Mouse (Mus musculus) neural tube, embryonic 11.5 days (tissue): ENCODE measurements at regions not wholly inside any gene's neighbourhood (a gene's known extent, or its start where the extent isn't known, plus 50 kb on each side); places are given as distances from the start of the nearest gene placed in this dataset.
A peak's percentile ranks its signal among the peaks of the same experiment; 100 is the strongest.

ENCODE experiments used
- ATAC-seq: fragments of 200-750 bp; cut with Nextera tagmentation; 2 replicates; pipeline ENCODE4 v1.8.0; 2017; ENCODE audit warnings: moderate number of reproducible peaks, mild to moderate bottlenecking, moderate TSS enrichment, moderate library complexity; ENCODE audit not compliant: insufficient read depth, low FRiP score, low TSS enrichment
- DNase-seq: peaks from one replicate; pipeline ENCODE4 v3.0.0-alpha.2; 2015; ENCODE audit warnings: low spot score
- H3K27ac ChIP-seq: fragments of 300-500 bp; sonication (generic); 2 replicates; pipeline ENCODE4 v1.5.1; 2014; ENCODE audit warnings: low read depth, mild to moderate bottlenecking, low read length
- H3K27me3 ChIP-seq: fragments of 300-500 bp; sonication (generic); 2 replicates; pipeline ENCODE4 v1.6.1; 2014; ENCODE audit warnings: mild to moderate bottlenecking, low read length, mixed read lengths; ENCODE audit not compliant: control insufficient read depth, insufficient read depth
- H3K36me3 ChIP-seq: fragments of 300-500 bp; sonication (generic); 2 replicates; pipeline ENCODE4 v1.6.1; 2014; ENCODE audit warnings: mild to moderate bottlenecking, low read length, moderate library complexity, mixed read lengths; ENCODE audit not compliant: control insufficient read depth, insufficient read depth
- H3K4me1 ChIP-seq: fragments of 300-500 bp; sonication (generic); 2 replicates; pipeline ENCODE4 v1.6.1; 2014; ENCODE audit warnings: low read length, mixed read lengths; ENCODE audit not compliant: control insufficient read depth, insufficient read depth
- H3K4me2 ChIP-seq: fragments of 300-500 bp; sonication (generic); 2 replicates; pipeline ENCODE4 v1.6.1; 2014; ENCODE audit warnings: low read depth, mild to moderate bottlenecking, moderate library complexity
- H3K4me3 ChIP-seq: fragments of 300-500 bp; sonication (generic); 2 replicates; pipeline ENCODE4 v1.5.1; 2014; ENCODE audit warnings: low read depth, low read length
- H3K9ac ChIP-seq: fragments of 300-500 bp; sonication (generic); 2 replicates; pipeline ENCODE4 v1.6.1; 2014; ENCODE audit warnings: mild to moderate bottlenecking, low read length
- H3K9me3 ChIP-seq: fragments of 300-500 bp; sonication (generic); 2 replicates; pipeline ENCODE4 v1.6.1; 2016; ENCODE audit warnings: low read length; ENCODE audit not compliant: control insufficient read depth
- WGBS: fragments of 180-500 bp; shearing (Covaris S2); extraction: QIAGEN DNeasy Blood & Tissue Kit; methylation state at CpG from one replicate; pipeline ENCODE4 v1.1.7; 2014; 5-methylcytosine and 5-hydroxymethylcytosine counted together

DNA sequence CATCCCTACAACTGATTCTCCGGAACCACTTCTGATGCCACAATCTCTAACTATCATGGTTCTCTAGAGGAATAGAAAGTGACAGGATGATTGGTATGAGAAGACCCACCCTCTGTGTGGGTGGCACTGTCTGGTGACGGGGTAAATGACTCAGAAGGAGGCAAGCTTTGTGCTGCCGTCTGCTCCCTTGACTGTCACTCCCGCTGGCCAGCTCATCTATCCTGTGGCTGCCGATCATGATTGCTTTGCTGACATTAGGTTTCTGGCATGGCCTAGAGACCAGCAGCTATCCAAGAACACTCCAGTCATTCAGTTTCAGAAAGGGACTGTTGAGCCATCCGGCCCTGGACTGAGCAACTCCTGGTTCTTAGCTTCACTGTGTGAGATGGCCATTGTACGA, 331.4 kb downstream of the Pmp22 start:
- H3K36me3 ChIP-seq, result no peaks in the 10 kb centered on the region
- H3K4me3 ChIP-seq, result no peak overlapping the region
- WGBS, result 61% methylated on average over 7 of the region's 7 CpGs
- H3K4me1 ChIP-seq, result peaks cover 4% of the 10 kb centered on the region; the same call in 1 of the 2 replicates
- peak; percentile 20 for DNase-seq
- no peak overlapping the region for H3K9ac ChIP-seq
- H3K27me3 ChIP-seq, result no peaks in the 10 kb centered on the region
- no peak for ATAC-seq
- no peaks in the 10 kb centered on the region for H3K9me3 ChIP-seq
- no peak overlapping the region for H3K27ac ChIP-seq
- H3K4me2 ChIP-seq, result no peak overlapping the region

DNA sequence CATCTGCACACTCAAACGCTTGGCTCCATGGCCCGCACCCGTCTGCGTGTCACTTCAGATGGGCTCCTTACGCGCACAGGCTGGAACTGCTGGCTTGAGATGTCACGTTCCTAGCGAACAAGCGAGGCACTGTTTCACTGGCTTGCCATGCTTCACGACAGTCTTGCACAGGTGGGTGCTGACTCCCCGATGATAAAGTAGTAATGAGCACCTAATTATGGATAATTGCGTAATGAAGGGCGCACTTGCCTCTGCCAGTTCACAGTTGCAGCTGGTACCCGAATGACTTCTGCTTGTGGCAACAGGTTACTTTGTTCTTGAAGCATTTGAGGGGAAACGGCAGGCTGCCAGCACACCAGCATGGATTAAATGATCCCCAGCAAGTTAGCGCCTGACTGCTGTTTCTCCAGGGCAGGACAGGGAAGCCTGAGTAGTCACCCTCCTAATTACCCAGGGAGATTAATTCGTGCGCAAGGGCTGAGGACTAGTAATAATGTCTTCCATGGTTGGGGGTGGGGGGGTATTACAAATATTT, 335.1 kb downstream of the Pmp22 start:
- ATAC-seq, result no peak
- Histone ChIP-seq H3K4me2 (no peak overlapping the region), H3K27me3 (no peaks in the 10 kb centered on the region), H3K36me3 (no peaks in the 10 kb centered on the region), H3K4me3 (no peak overlapping the region), H3K9me3 (no peaks in the 10 kb centered on the region), H3K4me1 (no peaks in the 10 kb centered on the region; the same call in 1 of the 2 replicates), H3K27ac (no peak overlapping the region), H3K9ac (no peak overlapping the region)
- 49% methylated on average over 18 of the region's 18 CpGs for WGBS
- peak; percentile 22 for DNase-seq

GRCm38 (mm10) chr11:63465941-63466340, 337.2 kb downstream of the Pmp22 start:
- Histone ChIP-seq H3K4me2 (no peak overlapping the region), H3K27me3 (no peaks in the 10 kb centered on the region), H3K9me3 (no peaks in the 10 kb centered on the region), H3K4me1 (no peaks in the 10 kb centered on the region; the same call in 1 of the 2 replicates), H3K36me3 (no peaks in the 10 kb centered on the region), H3K4me3 (no peak overlapping the region), H3K9ac (no peak overlapping the region), H3K27ac (no peak overlapping the region)
- ATAC-seq, result no peak
- DNase-seq, result no peak
- WGBS, result 89% methylated on average over 6 of the region's 6 CpGs

DNA sequence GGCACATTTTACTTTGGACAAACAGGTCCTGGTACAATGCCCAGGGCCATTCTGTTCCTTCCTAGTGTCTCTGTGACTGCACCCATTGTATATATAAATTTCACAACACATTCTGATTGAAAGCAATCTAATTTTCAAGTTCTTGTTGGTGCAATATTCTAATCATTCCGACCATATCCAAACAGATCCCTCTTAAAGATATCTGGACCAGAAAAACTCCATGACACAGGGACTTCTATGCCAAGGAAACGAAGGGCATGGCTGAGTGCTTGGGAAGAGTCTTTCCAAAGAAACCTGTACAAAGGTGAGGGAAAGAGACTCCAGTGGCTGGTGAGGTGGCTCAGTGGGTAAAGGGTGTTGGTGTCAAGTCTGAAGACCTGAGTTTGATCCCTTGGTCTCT, 337.8 kb downstream of the Pmp22 start:
- 87% methylated on average over 2 of the region's 2 CpGs for WGBS

DNA sequence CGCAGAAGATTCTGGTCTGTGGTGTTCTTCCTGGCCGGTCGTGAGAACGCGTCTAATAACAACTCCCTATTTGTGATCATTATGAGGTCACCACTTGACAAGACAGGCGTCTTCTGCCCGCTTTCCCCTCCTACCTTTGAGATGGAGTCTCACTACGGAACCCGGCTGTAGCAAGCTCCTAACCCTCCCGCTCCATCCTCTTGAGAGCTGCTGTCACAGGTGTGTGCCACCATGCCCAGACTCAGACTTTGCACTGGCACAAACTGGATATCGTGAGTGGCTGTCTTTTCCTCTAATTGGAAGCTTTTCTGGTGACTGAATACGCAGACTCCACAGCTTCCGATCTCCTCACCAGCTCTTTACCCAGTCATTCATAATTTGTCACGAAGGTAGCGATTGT, 346.0 kb downstream of the Pmp22 start:
- no peaks in the 10 kb centered on the region for H3K9me3 ChIP-seq
- WGBS, result 96% methylated on average over 15 of the region's 15 CpGs
- H3K9ac ChIP-seq, result no peak overlapping the region
- DNase-seq (no peak), ATAC-seq (no peak)
- H3K36me3 ChIP-seq, result no peaks in the 10 kb centered on the region
- no peaks in the 10 kb centered on the region for H3K4me1 ChIP-seq
- H3K27ac ChIP-seq, result no peak overlapping the region
- no peak overlapping the region for H3K4me2 ChIP-seq
- no peaks in the 10 kb centered on the region for H3K27me3 ChIP-seq
- no peak overlapping the region for H3K4me3 ChIP-seq

More for the DNA sequence above, 337.8 kb downstream of the Pmp22 start:
- DNase-seq (no peak), ATAC-seq (no peak)
- Histone ChIP-seq H3K4me2 (no peak overlapping the region), H3K27ac (no peak overlapping the region), H3K9me3 (no peaks in the 10 kb centered on the region), H3K4me3 (no peak overlapping the region), H3K9ac (no peak overlapping the region), H3K4me1 (no peaks in the 10 kb centered on the region; the same call in 1 of the 2 replicates), H3K36me3 (no peaks in the 10 kb centered on the region), H3K27me3 (no peaks in the 10 kb centered on the region)

DNA sequence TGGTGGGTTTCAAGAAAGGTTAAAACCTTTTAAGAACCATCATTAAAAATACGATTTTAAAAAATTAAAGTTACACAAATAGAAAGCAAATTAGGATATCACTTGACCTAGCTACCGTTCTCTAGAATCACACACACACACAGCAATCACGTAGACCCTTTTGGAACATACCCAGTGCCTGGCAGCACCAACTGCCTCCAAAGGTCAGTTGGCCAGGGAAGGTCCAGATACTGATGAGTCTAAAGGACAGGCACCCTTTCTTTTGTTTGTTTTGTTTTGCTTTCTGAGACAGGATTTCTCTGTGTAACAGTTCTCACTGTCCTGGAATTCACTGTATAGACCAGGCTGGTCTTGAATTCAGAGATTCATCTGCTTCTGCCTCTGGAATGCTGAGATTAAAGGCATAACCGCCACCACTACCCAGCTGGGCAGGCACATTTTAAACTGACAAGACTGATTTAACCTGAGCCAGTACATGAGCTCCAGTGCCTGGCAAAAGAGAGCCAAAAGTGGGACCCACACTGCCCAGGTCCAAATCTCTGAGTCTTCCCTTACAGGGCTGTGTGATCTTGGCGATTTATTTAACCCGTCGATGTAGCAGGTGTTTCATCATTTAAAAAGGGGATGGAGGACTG, 353.0 kb downstream of the Pmp22 start:
- Histone ChIP-seq H3K9me3 (no peaks in the 10 kb centered on the region), H3K9ac (no peak overlapping the region), H3K27me3 (no peaks in the 10 kb centered on the region), H3K4me2 (no peak overlapping the region), H3K4me3 (no peak overlapping the region), H3K4me1 (no peaks in the 10 kb centered on the region), H3K36me3 (no peaks in the 10 kb centered on the region), H3K27ac (no peak overlapping the region)
- ATAC-seq (no peak), DNase-seq (no peak)
- 83% methylated on average over 7 of the region's 7 CpGs for WGBS

DNA sequence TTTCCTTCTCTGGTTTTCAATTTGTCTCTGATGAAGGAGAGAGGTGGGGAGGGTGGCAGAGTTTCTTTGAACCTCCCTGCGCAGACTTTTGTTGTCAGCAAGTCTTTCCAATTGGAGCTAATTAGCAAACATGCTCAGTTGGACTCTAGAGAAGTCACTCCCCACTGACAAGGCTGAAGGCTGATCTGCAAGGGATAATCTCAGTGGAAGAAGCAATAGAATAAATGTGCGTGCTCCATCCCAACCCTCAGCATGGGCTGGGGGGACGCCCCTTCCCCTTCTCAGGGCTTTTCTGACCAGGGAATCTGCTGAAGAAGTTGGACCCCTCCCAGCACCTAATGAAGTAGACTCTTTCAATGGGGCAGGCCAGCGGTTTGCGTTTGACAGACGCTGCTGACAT, 353.8 kb downstream of the Pmp22 start:
- H3K4me2 ChIP-seq, result no peak overlapping the region
- no peak overlapping the region for H3K27ac ChIP-seq
- H3K27me3 ChIP-seq, result no peaks in the 10 kb centered on the region
- ATAC-seq, result no peak
- no peaks in the 10 kb centered on the region for H3K9me3 ChIP-seq
- no peaks in the 10 kb centered on the region for H3K4me1 ChIP-seq
- H3K4me3 ChIP-seq, result no peak overlapping the region
- no peak overlapping the region for H3K9ac ChIP-seq
- no peaks in the 10 kb centered on the region for H3K36me3 ChIP-seq
- DNase-seq, result no peak
- 55% methylated on average over 6 of the region's 6 CpGs for WGBS

GRCm38 (mm10) chr11:63487203-63487602, 358.4 kb downstream of the Pmp22 start:
- H3K27me3 ChIP-seq, result no peaks in the 10 kb centered on the region
- no peak for DNase-seq
- H3K36me3 ChIP-seq, result no peaks in the 10 kb centered on the region
- H3K27ac ChIP-seq, result no peak overlapping the region
- no peaks in the 10 kb centered on the region for H3K9me3 ChIP-seq
- ATAC-seq, result no peak
- H3K4me2 ChIP-seq, result no peak overlapping the region
- no peak overlapping the region for H3K9ac ChIP-seq
- no peak overlapping the region for H3K4me3 ChIP-seq
- 4% methylated on average over 2 of the region's 2 CpGs for WGBS
- no peaks in the 10 kb centered on the region for H3K4me1 ChIP-seq

DNA sequence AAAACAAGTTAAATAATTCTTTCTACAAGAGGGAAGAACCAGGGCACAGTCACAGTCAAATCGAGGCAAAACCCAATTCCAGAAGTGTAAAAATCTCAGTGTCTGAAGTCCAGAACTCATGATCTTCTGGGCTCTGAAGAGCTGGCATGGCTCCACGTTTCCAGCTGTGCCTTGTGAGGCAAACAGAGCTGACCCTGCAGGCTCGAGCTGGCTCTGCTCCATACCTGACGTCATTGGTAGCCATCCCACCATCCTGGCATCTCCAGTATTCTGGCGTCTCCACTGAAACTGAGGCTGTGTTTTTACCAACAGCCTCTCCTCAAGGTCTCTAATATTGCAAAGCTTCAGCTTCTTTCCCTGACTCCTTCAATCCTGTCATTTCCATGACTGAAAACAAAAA, 373.4 kb downstream of the Pmp22 start:
- DNase-seq (no peak), ATAC-seq (no peak)
- no peaks in the 10 kb centered on the region for H3K36me3 ChIP-seq
- H3K4me2 ChIP-seq, result no peak overlapping the region
- no peaks in the 10 kb centered on the region for H3K9me3 ChIP-seq
- H3K9ac ChIP-seq, result no peak overlapping the region
- no peaks in the 10 kb centered on the region for H3K4me1 ChIP-seq
- no peaks in the 10 kb centered on the region for H3K27me3 ChIP-seq
- no peak overlapping the region for H3K4me3 ChIP-seq
- no peak overlapping the region for H3K27ac ChIP-seq
- 77% methylated on average over 5 of the region's 5 CpGs for WGBS
